Mouse (Mus musculus) CH12.LX (cell line): ENCODE data around the gene Slc2a2. TPM values are rescaled to one million over a fixed set of nuclear protein-coding genes. Genes with fewer than 3 reads are reported as not detected.

Experiments used
- DNase-seq: peaks from one replicate; pipeline ENCODE4 v3.0.0-alpha.2; 2013; ENCODE audit errors: extremely low read depth
- H3K27ac ChIP-seq: 2 replicates; pipeline ENCODE4 v1.5.1; 2012; ENCODE audit warnings: low read depth, mild to moderate bottlenecking, control low read depth, moderate library complexity; ENCODE audit not compliant: insufficient read depth
- H3K27me3 ChIP-seq: replicated peaks from 2 replicates; pipeline ENCODE3; 2012; ENCODE audit warnings: inconsistent platforms
- H3K36me3 ChIP-seq, 2 experiments: replicated peaks in 1 of 2; 2 replicates each; pipeline versions ENCODE3 to v1.6.1; 2012; ENCODE audit warnings: inconsistent platforms in 1 of 2, low read length in 1 of 2, mild to moderate bottlenecking in 1 of 2, mixed read lengths in 1 of 2, moderate library complexity in 1 of 2; ENCODE audit not compliant: control insufficient read depth in 1 of 2, insufficient read depth in 1 of 2
- H3K4me1 ChIP-seq, 2 experiments: 2 replicates each; pipeline ENCODE4 v1.6.1; 2012; ENCODE audit warnings: inconsistent platforms in 1 of 2, moderate library complexity in 1 of 2; ENCODE audit not compliant: insufficient read depth in 2 of 2, control insufficient read depth in 1 of 2
- H3K4me2 ChIP-seq: 2 replicates; pipeline ENCODE4 v1.6.1; 2012; ENCODE audit warnings: low read depth, mild to moderate bottlenecking, control low read depth; ENCODE audit not compliant: poor library complexity, insufficient read depth, severe bottlenecking
- H3K4me3 ChIP-seq, 3 experiments: fragments of 150-350 bp in 1 of 3; sonication (generic) in 1 of 3; replicated peaks in 1 of 3; 2 replicates each; pipeline versions ENCODE3 to v1.5.1; 2011 to 2012; ENCODE audit warnings: low read depth in 2 of 3, low read length in 2 of 3, mild to moderate bottlenecking in 2 of 3, moderate library complexity in 2 of 3, control low read depth in 1 of 3, improper control_type of control experiment in 1 of 3, inconsistent platforms in 1 of 3, mixed read lengths in 1 of 3; ENCODE audit not compliant: poor library complexity in 1 of 3
- H3K79me2 ChIP-seq: replicated peaks from 2 replicates; pipeline ENCODE4 v1.6.1; 2012; ENCODE audit warnings: mild to moderate bottlenecking, moderate library complexity; ENCODE audit not compliant: control insufficient read depth, poor library complexity, insufficient read depth, severe bottlenecking; ENCODE audit errors: extremely low read depth
- H3K9ac ChIP-seq: 2 replicates; pipeline ENCODE4 v1.6.1; 2012; ENCODE audit warnings: low read depth, mild to moderate bottlenecking, control low read depth, moderate library complexity; ENCODE audit not compliant: insufficient read depth
- H3K9me3 ChIP-seq: replicated peaks from 2 replicates; pipeline ENCODE3; 2012; ENCODE audit warnings: low read length, inconsistent platforms, mixed read lengths
- CHD1 ChIP-seq: IDR thresholded peaks from 2 replicates; pipeline ENCODE4 v1.6.1; 2012; ENCODE audit warnings: low read depth, low read length, improper control_type of control experiment, inconsistent platforms
- CTCF ChIP-seq, 2 experiments: IDR thresholded peaks in 1 of 2; conservative IDR thresholded peaks in 1 of 2; 2 replicates each; pipeline ENCODE4 v1.5.1; 2011 to 2012; ENCODE audit warnings: low read depth in 2 of 2, low read length in 2 of 2, improper control_type of control experiment in 1 of 2, inconsistent platforms in 1 of 2, mild to moderate bottlenecking in 1 of 2, moderate library complexity in 1 of 2
- ETS1 ChIP-seq: conservative IDR thresholded peaks from 2 replicates; pipeline ENCODE4 v1.6.1; 2012; ENCODE audit warnings: low read depth, mild to moderate bottlenecking, inconsistent platforms, low read length, improper control_type of control experiment, moderate library complexity
- GABPA ChIP-seq: IDR thresholded peaks from 2 replicates; pipeline ENCODE4 v1.6.1; 2012; ENCODE audit warnings: low read depth, low read length, improper control_type of control experiment, inconsistent platforms; ENCODE audit not compliant: insufficient replicate concordance
- JUND ChIP-seq: conservative IDR thresholded peaks from 2 replicates; pipeline ENCODE4 v1.6.1; 2011; ENCODE audit warnings: low read depth, low read length, improper control_type of control experiment
- KAT2A ChIP-seq: IDR thresholded peaks from 2 replicates; pipeline ENCODE4 v1.6.1; 2012; ENCODE audit warnings: low read length, improper control_type of control experiment, inconsistent platforms; ENCODE audit not compliant: insufficient replicate concordance
- MAFK ChIP-seq: IDR thresholded peaks from 2 replicates; pipeline ENCODE4 v1.6.1; 2011; ENCODE audit warnings: low read length, improper control_type of control experiment; ENCODE audit not compliant: insufficient replicate concordance
- MEF2A ChIP-seq: IDR thresholded peaks from 2 replicates; pipeline ENCODE4 v1.6.1; 2014; ENCODE audit warnings: low read depth, mild to moderate bottlenecking, inconsistent platforms, low read length, improper control_type of control experiment, borderline replicate concordance
- MXI1 ChIP-seq: IDR thresholded peaks from 2 replicates; pipeline ENCODE4 v1.6.1; 2011; ENCODE audit warnings: mild to moderate bottlenecking, low read depth, low read length, improper control_type of control experiment
- MYC ChIP-seq: IDR thresholded peaks from 2 replicates; pipeline ENCODE4 v1.6.1; 2011; ENCODE audit warnings: low read depth, mild to moderate bottlenecking, improper control_type of control experiment, low read length
- NRF1 ChIP-seq: IDR thresholded peaks from 2 replicates; pipeline ENCODE4 v1.6.1; 2014; ENCODE audit warnings: low read depth, mild to moderate bottlenecking, inconsistent platforms, low read length, improper control_type of control experiment, moderate library complexity
- POLR2A ChIP-seq: IDR thresholded peaks from 2 replicates; pipeline ENCODE4 v1.6.1; 2011; ENCODE audit warnings: low read depth, mild to moderate bottlenecking, improper control_type of control experiment, low read length
- RAD21 ChIP-seq: IDR thresholded peaks from 2 replicates; pipeline ENCODE4 v1.6.1; 2011; ENCODE audit warnings: low read depth, mild to moderate bottlenecking, low read length, improper control_type of control experiment, moderate library complexity
- RCOR1 ChIP-seq: conservative IDR thresholded peaks from 2 replicates; pipeline ENCODE4 v1.6.1; 2012; ENCODE audit warnings: low read depth, mild to moderate bottlenecking, inconsistent platforms, low read length, improper control_type of control experiment
- SMC3 ChIP-seq: IDR thresholded peaks from 2 replicates; pipeline ENCODE4 v1.6.1; 2011; ENCODE audit warnings: low read depth, low read length, improper control_type of control experiment
- UBTF ChIP-seq: IDR thresholded peaks from 2 replicates; pipeline ENCODE4 v1.6.1; 2012; ENCODE audit warnings: low read depth, mild to moderate bottlenecking, inconsistent platforms, low read length, improper control_type of control experiment, moderate library complexity
- USF1 ChIP-seq: IDR thresholded peaks from 2 replicates; pipeline ENCODE4 v1.6.1; 2014; ENCODE audit warnings: low read depth, mild to moderate bottlenecking, inconsistent platforms, low read length, improper control_type of control experiment
- USF2 ChIP-seq: conservative IDR thresholded peaks from 2 replicates; pipeline ENCODE4 v1.6.1; 2011; ENCODE audit warnings: low read depth, low read length, improper control_type of control experiment
- ZC3H11A ChIP-seq: IDR thresholded peaks from 2 replicates; pipeline ENCODE4 v1.6.1; 2012; ENCODE audit warnings: low read depth, mild to moderate bottlenecking, inconsistent platforms, low read length, improper control_type of control experiment
- ZMIZ1 ChIP-seq: IDR thresholded peaks from 2 replicates; pipeline ENCODE4 v1.6.1; 2012; ENCODE audit warnings: low read depth, mild to moderate bottlenecking, inconsistent platforms, low read length, improper control_type of control experiment
- dilution Hi-C: fragments of 300-500 bp; cut with MboI; formaldehyde crosslinking; loops from 2 replicates; pipeline ENCODE4 v1.14.3; 2020; ENCODE audit warnings: low sequenced_read_pairs; ENCODE audit not compliant: extremely low pct_unique_long_range_greater_than_20kb, extremely low pct_ligation_motif_present
- in situ Hi-C: fragments of 300-500 bp; cut with MboI; formaldehyde crosslinking; loops from 3 replicates; pipeline ENCODE4 v1.14.3; 2019; ENCODE audit warnings: low sequenced_read_pairs, low pct_ligation_motif_present, low pct_unique_long_range_greater_than_20kb, mixed read lengths
- polyA plus RNA-seq: library from polyadenylated mRNA; unstranded; fragments of >175 nt; gene quantifications from 2 replicates; pipeline ENCODE4 v1.2.1, GENCODE M21; 2012; ENCODE audit warnings: low read depth; ENCODE audit not compliant: insufficient read length
- total RNA-seq, 2 experiments: library from RNA; depleted of rRNA; stranded (reverse); fragments of 300-350 nt in 1 of 2; fragments of >200 nt in 1 of 2; gene quantifications; 2 replicates each; pipeline ENCODE4 v1.2.3; 2012 to 2014

Gene Slc2a2
- total and polyA plus RNA-seq, 3 experiments, result not detected

DNA sequence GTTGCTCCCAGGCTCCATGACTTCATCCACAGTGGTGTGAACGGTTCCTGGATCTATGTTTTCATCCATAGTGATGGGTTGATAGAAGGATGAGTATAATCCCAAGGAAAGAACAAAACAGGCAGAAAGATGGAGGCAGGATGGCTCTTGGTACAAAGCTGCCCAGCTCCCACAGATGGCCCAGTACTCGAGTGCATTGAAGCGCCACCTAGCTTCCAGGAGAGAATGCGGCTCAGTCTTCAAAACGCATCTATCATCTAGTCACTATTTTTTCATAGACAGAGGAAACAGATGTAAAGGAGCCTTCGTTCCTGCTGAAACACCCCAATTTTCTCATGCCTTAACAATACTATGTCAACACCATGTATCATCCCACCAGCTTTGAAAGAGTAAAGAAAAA lies 25.8 kb downstream of the Slc2a2 start:
- Histone ChIP-seq H3K27me3 (no peaks in the 10 kb centered on the region), H3K4me1 (no peaks in the 10 kb centered on the region), H3K4me2 (no peak overlapping the region), H3K4me3 (no peak overlapping the region), H3K9me3 (peaks cover 4% of the 10 kb centered on the region), H3K79me2 (no peaks in the 10 kb centered on the region), H3K9ac (no peak overlapping the region), H3K27ac (no peak overlapping the region), H3K36me3 (no peaks in the 10 kb centered on the region)
- in situ Hi-C loops, result no loop called here
- peak in 1 of 2 experiments; percentile 14; a peak in 1 of 4 replicates for TF ChIP-seq CTCF (conservative IDR thresholded peaks at IDR 0.05 in 1 of 2, IDR thresholded peaks at IDR 0.05 in 1 of 2; ENCODE audit: low read depth in 2 of 2, low read length in 2 of 2)
- TF ChIP-seq RAD21, result no peak
- no peak for TF ChIP-seq CHD1
- DNase-seq, result no peak
- dilution Hi-C loops, result no loop called here

DNA sequence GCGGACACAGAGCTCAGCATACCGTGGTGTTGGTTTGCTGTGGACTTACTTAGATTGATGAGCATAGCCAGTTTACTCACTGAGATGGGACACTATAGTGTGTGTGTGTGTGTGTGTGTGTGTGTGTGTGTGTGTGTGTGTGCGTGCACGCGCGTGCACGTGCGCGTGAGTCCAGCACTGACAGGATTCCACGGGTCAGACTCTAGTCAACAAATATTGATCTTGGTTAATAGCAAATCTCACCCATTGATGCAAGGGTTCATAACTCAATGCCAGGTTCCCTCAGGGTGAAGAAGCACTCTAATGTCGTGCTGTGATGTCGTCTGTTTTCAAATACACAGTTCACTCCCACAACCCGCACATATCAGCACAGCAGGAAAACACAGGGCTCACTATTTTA lies 27.5 kb downstream of the Slc2a2 start:
- H3K4me1 ChIP-seq, result no peaks in the 10 kb centered on the region
- no peak overlapping the region for H3K27ac ChIP-seq
- H3K27me3 ChIP-seq, result no peaks in the 10 kb centered on the region
- DNase-seq, result no peak
- H3K9me3 ChIP-seq, result peaks cover 4% of the 10 kb centered on the region
- no peak overlapping the region for H3K4me3 ChIP-seq
- no peaks in the 10 kb centered on the region for H3K79me2 ChIP-seq
- H3K36me3 ChIP-seq, result no peaks in the 10 kb centered on the region
- dilution Hi-C loops (no loop called here), in situ Hi-C loops (no loop called here)
- TF ChIP-seq USF2 (no peak), GABPA (no peak), MEF2A (no peak), UBTF (no peak), RAD21 (no peak), ZC3H11A (no peak), ETS1 (no peak), RCOR1 (no peak), CHD1 (no peak), NRF1 (no peak), MYC (no peak)
- H3K4me2 ChIP-seq, result no peak overlapping the region
- no peak overlapping the region for H3K9ac ChIP-seq

DNA sequence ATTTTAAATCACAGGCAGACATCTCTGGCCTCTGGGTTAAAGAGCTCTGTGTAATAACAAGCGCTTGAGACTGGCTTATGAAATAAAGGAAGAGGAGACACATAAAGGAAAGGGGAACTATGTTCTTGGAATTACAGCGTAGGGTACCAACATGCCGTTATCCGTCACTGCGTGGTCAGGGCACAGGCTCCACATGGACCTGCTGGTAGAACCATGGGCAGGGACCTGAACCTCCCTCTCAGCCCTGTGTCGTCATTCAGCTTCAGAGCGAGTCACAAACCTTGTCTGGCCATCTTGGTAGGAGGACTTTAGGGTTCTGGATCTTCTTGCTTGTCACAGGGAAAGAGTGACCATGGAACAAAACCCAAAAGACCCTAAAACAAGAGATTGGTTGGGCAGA lies 28.7 kb downstream of the Slc2a2 start:
- H3K4me3 ChIP-seq, result no peak overlapping the region
- in situ Hi-C loops (no loop called here), dilution Hi-C loops (no loop called here)
- H3K36me3 ChIP-seq, result no peaks in the 10 kb centered on the region
- H3K4me1 ChIP-seq, result no peaks in the 10 kb centered on the region
- H3K79me2 ChIP-seq, result no peaks in the 10 kb centered on the region
- DNase-seq, result no peak
- peaks cover 4% of the 10 kb centered on the region for H3K9me3 ChIP-seq
- no peak overlapping the region for H3K27ac ChIP-seq
- no peak overlapping the region for H3K9ac ChIP-seq
- no peaks in the 10 kb centered on the region for H3K27me3 ChIP-seq
- TF ChIP-seq POLR2A (no peak), KAT2A (no peak), JUND (no peak), SMC3 (no peak), USF1 (no peak), MXI1 (no peak), ZMIZ1 (no peak), CTCF (conservative IDR thresholded peaks at IDR 0.05 in 1 of 2, IDR thresholded peaks at IDR 0.05 in 1 of 2; ENCODE audit: low read depth in 2 of 2, low read length in 2 of 2) (no peak), ETS1 (no peak), MAFK (no peak), CHD1 (no peak)
- no peak overlapping the region for H3K4me2 ChIP-seq
